Mouse (Mus musculus) left cerebral cortex, adult 9 months (tissue): ENCODE results near the gene Gata3.

ENCODE experiments used
- DNase-seq, 2 experiments: peaks; one replicate each; pipeline ENCODE4 v3.0.0; 2022; ENCODE audit warnings: low spot score in 2 of 2

Gata3 gene

DNA sequence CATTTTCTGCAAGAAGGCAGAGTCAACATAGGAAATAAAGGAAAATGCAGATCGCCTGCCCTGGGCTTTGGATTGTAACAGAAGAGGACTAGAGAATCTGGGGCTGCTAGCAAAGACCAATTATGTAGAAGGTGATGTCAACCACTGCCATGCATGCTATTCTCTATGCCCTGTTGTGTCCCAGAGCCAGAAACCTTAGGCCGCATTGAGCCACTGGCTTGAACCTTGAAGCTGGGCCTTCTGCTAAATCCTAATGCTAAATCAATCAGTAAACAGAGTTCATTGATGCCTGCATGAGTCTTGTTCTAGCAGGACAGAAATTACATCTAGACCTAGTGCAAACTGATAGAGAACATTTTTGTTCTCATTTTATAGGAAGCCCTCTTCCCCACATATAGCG lies 3.8 kb downstream of the Gata3 start:
- no peak for DNase-seq

DNA sequence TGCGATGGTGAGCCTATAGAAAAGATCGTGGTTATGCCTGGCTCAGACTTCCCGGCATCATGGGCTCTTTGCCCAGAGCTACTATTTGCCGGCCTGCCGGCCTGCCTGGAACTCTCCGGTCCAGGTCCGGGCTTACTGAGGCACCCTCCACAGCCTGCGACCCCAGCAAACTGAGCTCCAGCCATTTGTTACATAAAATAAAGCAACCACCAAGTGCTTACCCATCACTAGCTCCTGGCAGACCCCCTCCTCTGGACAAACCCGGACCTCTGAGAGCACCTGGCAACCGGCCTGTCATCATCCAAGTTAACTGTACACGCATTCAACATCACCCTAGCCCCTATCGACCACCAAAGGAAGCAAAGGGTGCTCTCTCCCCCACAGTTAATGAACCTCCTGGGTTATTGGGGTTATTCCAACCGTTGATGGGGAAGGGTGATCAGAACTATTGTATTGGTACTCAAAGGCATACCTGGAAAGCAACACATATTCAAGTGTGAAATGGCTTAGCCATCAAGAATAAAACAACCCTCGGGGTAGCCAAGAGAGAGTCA lies 4.5 kb downstream of the Gata3 start:
- DNase-seq, result no peak

DNA sequence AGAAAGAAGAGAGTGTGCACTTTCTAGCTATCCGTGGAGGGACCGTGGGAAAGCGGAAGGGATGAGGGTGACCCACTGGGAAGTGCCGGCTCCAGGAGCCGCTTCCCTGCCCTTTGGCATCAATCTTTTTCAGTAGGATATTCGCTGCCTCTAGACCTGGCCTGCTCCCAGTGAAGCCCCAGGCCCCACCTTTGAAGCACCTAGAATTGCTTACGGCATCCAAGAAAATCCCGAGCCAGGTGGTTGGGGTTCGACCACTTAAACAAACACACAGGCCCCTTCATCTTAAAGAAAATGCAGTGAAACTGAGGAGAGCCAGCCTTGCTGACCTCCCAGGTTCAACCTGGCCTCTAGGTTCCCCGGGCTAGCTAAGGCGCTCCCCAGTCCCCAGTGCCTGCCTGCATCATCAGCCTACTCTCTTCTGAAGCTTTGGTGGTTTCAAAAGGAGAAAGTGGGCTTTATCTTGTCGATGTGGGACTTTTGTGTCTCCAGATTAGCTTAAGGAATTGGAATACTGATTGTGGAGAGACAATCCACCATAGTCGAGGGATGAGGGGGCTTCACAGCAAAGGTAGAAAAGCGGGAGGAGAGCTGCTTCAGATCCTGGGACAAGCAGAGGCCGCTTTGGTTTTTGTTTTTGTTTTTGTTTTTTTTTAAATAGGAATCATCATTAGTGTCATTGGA lies 5.2 kb downstream of the Gata3 start:
- no peak for DNase-seq

DNA sequence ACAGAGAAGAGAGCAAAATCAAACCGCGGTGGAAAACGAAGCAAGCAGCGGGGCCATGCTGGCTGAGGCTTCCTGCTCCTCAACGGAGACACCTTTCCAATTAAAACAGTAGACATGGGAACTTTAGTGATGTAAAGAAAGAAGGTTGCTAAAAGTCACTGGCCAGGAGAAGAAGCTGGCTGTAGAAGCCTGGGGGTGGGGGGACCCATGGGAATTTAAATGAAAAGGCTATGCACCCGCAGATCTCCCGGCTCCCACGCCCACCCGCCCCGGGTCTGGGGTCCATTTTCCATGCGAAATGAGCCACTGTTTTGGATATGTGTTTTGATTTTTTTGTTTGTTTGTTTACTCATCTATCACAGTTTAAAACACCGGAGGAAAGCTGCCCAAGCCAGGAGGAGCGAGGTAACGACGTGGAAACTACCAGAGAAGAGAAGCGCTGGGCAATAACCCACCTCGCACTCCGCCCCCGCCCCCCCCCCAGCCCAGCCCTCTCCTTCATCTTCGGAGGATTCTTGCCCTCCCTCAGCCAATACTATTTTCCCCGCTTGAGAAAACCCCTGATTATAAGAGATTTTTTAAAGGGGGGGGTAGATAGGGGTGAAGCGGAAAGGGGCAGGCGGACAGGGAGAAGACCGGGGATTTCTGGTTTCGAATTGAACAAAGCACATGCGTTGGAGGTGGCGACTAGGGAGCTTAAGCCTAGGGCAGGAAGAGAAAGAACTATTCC lies 5.9 kb downstream of the Gata3 start:
- DNase-seq, result no peak

DNA sequence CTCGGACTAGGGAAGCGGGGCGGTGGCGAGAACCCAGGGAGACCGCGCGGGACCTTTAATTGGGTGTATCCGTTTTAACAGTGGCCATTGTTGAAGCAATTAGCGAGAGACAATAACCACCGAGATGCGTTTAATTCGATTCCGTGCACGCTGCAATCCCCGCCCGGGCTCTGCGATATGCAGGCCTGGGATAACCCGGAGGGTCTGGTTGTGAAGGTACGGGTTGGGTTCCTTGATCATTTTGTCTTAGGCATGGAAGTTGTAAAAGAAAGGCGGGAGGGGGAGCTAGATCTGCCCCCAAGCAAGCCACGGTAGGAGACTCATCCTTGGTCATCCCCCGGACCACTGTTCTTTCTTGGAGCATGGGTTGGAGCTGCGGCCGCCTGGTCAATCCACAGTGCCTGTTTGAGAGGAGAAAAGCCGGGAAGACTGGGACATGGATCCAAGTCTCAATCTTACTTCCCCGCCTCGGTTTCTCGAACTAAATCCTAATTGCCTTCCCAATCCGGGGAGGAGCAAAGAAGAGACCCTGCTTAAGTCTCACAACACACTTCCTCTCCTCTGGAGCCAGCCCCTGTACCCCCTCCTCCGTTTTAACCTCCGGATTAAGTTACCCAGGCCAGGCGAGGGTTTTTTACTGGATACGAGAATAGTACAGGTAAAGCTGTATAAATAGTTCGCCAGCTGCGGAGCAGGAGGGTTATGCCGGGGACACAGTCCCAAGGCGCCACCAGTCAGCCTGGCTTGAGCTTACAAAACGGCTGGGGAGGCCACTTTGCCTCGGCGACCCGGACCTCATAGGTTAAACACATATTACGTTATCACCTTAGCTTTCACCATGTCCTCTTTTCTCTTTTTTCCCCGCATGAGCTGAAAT lies 6.7 kb downstream of the Gata3 start:
- DNase-seq, result no peak

DNA sequence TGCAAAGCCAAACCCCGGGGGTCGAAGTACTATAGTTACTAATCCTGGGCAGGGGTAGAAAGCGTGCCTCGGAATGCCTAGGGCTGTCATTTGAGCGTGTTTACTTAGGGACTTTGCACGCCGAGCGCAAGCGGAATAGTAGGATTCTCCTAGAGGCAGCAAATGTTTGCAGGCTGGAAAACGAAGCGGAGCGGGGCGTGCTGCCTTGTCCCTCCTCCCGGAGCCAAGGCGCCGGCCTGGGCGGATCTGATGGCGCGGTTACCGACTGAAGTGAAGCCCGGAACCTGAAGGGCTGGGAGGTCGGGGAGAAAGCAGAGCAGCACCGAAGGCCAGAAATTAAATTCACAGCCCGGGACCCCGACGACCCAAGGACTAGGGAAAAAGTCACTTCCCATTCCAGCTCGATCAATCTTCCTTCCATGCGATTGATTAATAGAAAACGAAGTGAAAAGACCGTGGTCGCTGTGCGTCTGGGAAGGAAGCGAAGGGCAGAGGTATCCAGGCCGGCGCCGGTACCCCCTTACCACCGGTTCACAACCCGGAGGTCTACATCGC lies 7.4 kb downstream of the Gata3 start:
- no peak for DNase-seq

DNA sequence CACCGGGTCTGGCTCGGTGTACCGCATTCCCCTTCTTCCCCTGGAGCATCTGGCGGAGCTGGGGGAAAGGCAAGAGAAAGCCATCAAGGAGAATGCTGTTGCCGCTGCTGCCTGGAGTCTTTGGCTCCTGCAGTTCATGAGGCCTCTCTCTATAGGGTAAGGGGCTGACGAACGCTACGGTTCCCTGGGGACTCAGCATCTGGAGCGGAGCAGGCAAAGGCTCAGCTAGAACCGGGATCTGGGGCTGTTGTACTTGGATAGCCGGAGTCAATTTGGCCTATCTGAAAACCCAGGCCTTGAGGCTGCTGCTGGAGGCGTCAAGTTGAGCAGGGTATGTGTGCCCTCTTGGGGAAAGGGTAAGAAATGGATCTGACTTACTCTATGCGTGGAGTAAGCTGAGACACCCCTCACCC lies 8.2 kb downstream of the Gata3 start:
- no peak for DNase-seq

DNA sequence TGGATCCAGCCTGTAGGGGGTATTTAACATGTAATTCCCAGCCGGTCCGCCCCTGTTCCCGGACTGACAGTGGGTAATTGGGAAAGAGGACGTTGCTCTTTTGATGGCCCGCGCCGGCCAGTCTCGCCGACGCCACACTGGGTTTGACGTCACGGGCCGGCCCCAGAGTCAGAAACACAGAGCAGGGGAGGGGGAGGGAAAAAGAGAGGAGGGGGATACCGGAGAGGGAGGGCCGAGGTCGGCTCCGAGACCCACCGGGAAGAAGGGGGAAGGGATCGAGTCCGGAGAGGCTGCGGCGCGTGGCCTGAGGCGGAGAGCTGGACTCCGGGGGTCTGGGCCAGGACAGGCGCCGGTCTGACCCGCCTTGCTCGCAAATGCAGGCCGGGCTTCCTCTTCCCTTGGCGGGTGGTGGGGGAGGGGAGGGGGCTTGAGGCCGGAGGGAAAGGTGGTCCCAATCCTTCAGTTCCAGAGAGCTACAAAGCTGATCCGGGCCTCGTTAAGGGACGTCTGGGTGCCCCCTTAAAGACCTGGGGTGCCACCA lies 8.7 kb downstream of the Gata3 start, which contains the start of gene 4930412O13Rik:
4930412O13Rik (plus strand) TSS at position 202 of the 541 bp plus-strand sequence.
- no peak for DNase-seq

DNA sequence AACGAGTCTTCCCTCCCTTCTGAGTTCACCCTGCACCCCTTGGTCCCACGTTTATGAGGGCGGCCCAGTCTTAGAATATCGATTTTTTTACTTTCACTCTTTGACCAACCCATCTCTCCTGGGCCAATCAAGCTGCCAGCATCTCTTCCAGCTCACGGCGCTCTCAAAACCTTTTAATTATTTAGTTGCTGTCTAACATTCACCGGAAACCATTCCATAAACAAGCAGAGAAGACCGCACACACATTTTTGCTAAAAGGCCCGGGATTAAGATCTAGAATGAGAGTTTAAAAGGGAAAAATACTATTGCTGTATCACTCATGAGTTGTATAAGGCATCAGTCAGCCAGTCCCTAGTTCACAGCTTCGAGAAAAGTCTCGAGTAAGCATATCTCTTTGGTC lies 9.6 kb downstream of the Gata3 start:
- DNase-seq, result no peak

DNA sequence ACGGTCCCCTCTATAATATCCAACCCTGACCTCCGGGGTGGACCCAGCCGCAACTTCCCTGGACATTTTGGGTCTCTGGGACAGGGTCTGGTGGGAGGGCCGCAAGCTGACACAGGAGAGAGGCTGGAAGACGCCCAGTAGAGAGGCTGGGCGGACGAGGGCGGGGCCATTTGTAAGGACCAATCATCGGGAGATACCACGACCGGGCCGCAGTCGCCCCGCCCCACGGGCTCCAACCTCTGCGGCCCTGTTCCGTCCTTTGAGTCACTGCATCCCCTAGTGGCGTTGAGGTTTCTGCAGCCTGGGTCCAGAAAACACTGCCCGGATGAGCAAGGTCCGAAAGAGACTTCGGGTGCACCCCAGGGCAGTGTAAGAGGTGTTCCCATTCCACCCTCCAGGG lies 10.3 kb downstream of the Gata3 start:
- DNase-seq, result no peak

DNA sequence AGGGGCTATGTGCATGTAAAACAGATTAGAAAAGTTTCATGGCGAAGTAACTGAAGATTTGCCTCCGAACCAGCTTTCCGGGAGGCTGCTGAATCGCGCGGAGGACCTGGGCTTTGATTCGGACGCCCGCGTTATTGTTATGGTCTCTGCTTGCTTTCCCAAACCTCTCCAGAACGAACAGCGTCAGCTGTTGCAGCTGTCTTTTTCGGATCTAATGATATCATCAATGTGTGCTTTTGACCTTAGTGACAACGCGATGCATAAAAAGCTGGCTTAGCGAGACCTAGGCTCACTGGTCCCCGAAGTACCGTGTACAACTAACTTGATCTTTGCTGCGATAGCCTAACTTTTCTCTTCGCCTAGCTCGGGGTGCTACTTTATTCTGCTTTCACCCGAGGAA lies 10.7 kb downstream of the Gata3 start:
- no peak for DNase-seq

DNA sequence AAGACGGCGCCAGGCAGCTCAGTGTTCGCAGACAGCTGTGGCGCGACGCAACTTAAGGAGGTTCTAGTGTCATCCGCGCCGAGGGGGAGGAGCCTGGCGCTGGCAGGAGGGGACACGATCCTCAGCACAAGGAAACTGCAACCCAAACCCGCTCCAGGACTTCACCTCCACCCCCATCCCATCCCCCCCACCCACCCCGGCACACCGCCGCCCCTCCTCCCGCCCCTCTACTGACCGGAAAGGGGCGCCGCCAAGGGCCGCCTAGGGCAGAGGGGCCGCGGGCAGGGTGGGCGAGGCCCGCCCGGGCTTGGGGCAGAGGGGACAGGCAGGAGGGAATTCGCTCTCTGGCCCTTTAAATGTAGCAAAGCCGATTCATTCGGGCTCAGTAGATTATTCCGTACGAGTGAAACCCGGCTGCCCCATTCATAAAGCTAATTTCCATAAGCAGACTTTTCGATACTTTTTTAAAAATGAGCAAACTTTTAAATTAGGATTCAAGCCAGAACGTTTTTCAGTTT lies 11.2 kb downstream of the Gata3 start:
- DNase-seq, result no peak

DNA sequence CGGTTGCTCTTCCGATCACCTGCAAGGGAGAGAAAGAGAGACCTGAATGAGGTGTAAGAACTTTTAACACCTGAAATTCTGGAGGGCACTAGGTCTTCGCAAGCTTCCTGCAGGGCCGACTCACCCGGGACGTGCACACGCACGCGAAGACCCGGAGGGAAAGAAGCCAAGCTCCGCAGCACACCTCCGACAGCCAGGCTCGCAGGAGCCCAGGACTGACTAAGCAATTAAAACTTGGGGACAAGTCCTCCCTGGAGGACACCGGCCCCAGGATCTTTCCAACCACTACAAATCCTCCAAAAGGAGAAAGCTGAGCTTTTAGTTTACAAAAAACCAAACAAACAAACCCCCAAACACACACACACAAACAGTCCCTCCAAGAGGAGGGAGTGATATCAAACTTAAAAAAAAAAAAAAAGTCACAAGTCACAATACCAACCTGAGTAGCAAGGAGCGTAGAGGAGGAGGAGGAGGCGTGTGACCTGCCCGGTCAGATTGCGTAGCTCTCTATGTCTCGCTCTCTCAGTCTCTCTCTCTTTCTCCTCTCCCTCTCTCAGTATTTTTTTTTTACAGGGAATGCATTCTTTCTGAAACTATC lies 11.8 kb downstream of the Gata3 start:
- DNase-seq, result no peak

DNA sequence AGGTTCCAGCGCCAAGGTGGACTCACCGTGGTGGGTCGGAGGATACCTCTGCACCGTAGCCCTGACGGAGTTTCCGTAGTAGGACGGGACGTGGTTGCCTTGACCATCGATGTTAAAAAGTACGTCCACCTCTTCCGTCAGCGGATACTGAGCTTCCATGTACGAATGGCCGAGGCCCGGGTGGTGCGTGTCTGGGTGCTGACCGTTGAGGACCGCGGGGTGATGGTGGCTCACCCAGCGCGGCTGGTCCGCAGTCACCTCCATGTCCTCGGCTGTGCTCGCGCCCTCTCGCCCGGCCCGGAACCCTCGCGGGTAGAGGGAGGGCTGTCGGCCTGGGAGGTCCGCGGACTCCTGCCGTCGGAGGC lies 12.5 kb downstream of the Gata3 start:
- DNase-seq, result no peak

DNA sequence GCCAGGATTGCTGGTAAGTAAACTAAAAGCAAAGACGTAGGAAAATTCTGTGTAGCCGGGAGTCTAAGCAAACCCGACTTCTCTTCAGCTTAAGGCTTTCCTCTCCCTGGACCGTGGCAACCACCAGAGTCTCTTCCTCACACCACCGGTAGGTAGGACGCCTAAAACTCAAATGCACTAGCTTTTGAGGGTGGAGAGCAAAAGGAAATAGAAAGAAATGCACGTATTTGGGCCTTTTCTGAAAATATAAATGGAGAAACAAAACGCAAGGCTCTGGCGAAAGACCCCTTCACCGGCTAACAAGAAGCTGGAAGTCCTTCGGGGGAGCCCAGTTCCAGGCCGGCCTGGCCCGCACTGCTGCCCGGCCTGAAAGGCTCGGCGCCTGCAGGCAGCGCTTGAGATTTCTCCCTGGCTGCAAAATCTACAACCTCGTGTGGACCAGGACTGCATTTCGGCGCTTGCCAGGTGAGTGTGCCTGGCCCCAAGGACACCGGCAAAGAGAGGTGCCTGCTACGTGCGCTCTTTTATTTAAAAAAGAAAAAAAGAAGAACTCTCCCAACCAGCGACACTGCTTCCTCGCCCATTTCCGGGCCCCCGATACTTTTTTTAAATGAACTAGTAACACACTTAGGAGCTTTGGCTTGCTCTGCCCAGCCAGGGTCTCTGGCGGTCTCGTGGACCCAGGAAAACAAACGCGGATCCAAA lies 13.1 kb downstream of the Gata3 start:
- no peak for DNase-seq

DNA sequence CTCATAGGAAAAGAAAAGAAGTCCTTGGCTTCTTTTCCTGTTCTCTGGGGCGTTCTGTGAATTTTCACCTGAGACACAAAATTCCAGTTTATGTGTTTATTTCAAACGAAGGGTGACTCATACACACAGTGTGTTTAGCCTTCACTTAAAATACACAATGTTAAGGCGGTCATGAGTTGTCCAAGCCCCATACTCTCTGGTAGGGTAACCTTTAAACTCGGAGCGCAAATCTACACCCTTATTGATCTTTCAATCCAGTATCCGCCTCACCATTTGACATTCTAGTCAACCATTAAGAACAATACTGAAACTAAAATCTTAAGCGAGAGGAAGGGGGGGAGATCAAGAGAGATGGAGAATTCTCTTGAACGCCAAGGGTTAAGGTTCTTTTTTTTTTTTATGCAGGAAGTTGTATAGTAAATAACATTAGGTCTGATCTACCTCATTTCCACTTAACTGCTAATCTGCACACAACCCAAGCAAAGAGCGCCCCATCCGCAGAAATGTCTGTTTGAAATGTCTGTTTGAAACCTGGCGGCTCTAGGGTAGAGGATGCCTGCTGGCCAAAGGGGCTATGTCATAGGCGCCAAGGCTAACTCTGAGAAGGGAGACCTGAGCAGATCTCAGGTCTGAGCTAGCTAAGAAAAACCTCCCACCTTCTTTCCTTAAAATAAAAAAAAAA lies 14.0 kb downstream of the Gata3 start:
- no peak for DNase-seq

DNA sequence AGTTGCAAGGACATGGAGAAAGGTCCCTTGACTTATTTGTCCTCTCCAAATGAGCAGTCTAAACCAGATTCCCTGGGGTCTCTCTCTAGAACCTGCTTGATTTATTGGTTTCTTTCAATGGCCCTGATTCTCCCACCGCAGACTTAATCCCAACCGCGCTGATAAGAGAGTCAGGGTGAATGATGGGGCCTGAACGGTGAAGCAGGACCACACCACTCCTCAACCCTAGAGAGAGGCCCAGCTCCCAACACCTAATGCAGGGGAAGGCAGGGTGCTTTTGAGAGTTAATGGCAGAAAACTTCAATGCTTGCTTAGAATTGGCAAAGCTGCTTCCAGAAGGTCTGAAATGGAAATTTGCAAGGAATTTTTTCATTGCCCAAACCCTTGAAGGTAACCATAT lies 14.6 kb downstream of the Gata3 start:
- DNase-seq, result no peak

DNA sequence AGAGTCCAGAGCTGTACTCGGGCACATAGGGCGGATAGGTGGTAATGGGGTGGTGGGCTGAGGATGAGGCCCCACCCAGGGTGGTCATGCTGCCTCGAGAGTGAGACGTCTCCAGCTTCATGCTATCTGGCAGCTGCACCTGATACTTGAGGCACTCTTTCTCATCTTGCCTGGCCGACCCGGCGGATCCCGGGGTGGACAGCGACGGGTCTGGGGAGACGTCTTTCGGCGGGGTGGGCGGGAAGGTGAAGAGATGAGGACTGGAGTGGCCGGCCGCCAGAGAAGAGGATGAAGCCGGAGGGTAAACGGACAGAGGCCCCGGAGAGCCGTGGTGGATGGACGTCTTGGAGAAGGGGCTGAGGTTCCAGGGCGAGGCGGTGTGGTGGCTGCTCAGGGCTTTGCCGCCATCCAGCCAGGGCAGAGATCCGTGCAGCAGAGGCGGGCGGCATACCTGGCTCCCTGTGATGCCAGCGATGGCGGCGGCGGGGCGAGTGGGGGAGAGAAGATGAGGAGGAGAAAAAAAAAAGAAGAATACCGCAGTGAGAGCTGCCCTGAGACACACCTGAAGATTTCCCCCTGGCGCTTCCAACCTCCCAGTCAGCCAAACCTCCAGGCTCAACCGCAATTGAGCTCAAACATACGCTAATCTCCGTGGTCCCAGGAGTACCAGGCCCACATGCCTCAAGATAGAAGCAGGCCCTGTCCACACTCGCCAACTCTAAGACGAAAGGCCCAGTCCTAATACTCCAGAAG lies 15.2 kb downstream of the Gata3 start:
- no peak for DNase-seq

DNA sequence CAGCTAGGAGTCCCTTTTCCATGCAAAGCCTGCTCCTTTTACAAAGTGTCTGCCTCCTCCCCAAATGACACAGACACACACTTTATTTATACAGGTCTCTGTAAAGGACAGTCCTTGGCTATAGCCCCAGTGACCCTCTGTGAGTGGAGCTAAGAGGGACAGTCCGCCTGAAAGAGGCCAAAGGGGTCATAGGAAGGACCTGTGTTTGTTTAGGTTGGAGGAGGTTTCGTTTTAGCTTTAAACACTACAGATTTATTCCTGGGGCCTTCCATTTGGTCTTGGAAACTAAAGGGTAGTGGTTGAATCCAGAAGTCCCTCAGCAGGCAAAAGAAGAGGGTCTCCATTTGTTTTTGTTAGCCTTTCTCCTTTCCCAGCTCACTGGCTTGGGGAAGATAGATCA lies 16.1 kb downstream of the Gata3 start:
- DNase-seq, result no peak
